Mouse (Mus musculus): Measurements from ENCODE around the gene Bcl2l14. TPM values are rescaled to one million over a fixed set of nuclear protein-coding genes. Genes with fewer than 3 reads are reported as not detected.

Gene Bcl2l14
- polyA plus RNA-seq, 1 experiment from 2014 or later, result 0.24 TPM

- Histone ChIP-seq H3K36me3 (ENCODE audit: control insufficient read depth, insufficient read depth, low read length) (no peaks in the 10 kb centered on the region), H3K4me2 (ENCODE audit: low read depth, low read length, severe bottlenecking) (no peak overlapping the region), H3K27me3 (ENCODE audit: control insufficient read depth, insufficient read depth, low read length) (no peaks in the 10 kb centered on the region), H3K9me3 (ENCODE audit: control insufficient read depth, low read length) (no peaks in the 10 kb centered on the region), H3K4me1 (replicated peaks; ENCODE audit: control insufficient read depth, insufficient read depth, low read length) (no peaks in the 10 kb centered on the region), H3K9ac (ENCODE audit: low read length) (no peak overlapping the region), H3K27ac (ENCODE audit: low read depth, low read length) (no peak overlapping the region), H3K4me3 (ENCODE audit: low read depth, low read length) (no peak overlapping the region)
- ATAC-seq (replicated peaks; ENCODE audit: low FRiP score), result no peak
- DNase-seq (ENCODE audit: low spot score), result no peak
- WGBS, result 78% methylated on average over 4 of the region's 4 CpGs
Observed at GRCm38 (mm10) chr6:134414532-134414883, 18.4 kb downstream of the Bcl2l14 start.

DNA sequence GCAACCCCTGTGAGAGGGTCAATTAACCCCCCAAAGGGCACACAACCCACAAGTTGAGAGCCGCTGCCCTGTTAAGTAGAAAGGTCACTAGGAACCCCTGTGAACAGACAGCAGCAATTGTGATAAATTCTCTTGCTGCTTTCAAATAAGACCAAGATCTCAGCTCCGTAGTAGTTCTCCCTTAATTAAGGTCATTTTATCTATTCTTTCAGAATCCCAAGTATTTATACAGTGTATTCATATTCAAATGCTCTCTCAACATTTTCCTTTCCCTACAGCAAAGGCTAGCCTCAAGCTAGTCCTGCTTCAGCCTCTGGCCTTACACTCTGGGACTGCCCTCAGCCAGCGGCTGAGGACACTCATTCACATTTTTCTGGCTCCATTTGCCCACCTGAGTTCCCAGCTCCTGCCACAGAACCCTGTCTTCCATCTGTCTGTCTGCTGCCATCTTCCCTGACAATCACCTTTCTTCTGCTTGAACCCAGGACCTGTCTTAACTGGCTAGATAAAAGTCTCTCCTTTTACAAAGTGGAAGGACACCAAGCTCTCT lies 20.5 kb downstream of the Bcl2l14 start:
- H3K27ac ChIP-seq (ENCODE audit: low read depth, low read length), result no peak overlapping the region
- no peaks in the 10 kb centered on the region for H3K27me3 ChIP-seq (ENCODE audit: control insufficient read depth, insufficient read depth, low read length)
- no peak overlapping the region for H3K9ac ChIP-seq (ENCODE audit: low read length)
- peak; percentile 25 for DNase-seq (ENCODE audit: low spot score)
- H3K36me3 ChIP-seq (ENCODE audit: control insufficient read depth, insufficient read depth, low read length), result no peaks in the 10 kb centered on the region
- 47% methylated on average over 3 of the region's 3 CpGs for WGBS
- no peak overlapping the region for H3K4me3 ChIP-seq (ENCODE audit: low read depth, low read length)
- H3K4me1 ChIP-seq (replicated peaks; ENCODE audit: control insufficient read depth, insufficient read depth, low read length), result no peaks in the 10 kb centered on the region
- H3K4me2 ChIP-seq (ENCODE audit: low read depth, low read length, severe bottlenecking), result no peak overlapping the region
- no peaks in the 10 kb centered on the region for H3K9me3 ChIP-seq (ENCODE audit: control insufficient read depth, low read length)
- no peak for ATAC-seq (replicated peaks; ENCODE audit: low FRiP score)

- WGBS, result 81% methylated on average over 3 of the region's 3 CpGs
- peak; percentile 40 for DNase-seq (ENCODE audit: low spot score)
- H3K9me3 ChIP-seq (ENCODE audit: control insufficient read depth, low read length), result no peaks in the 10 kb centered on the region
Observed at GRCm38 (mm10) chr6:134417886-134418285, 21.8 kb downstream of the Bcl2l14 start.

DNA sequence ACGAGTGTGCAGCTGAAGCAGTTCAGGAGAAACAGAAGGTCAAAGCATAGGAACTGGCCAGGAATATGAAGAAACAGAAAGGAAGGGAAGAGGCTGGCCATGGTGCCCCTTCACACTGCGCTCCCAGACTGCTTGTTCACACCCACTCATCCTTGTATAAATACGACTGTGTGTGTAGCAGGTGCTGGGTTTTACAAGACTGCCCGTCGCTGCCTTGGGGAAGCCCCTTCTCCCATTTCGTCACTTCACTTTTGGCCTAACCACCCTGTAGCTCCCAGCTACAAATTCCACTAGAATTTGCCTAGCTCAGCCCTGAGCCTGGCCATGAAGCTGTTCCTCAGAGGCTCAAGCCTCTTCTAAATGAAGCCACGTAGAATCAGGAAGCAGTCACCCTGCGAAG lies 24.3 kb downstream of the Bcl2l14 start:
- H3K4me2 ChIP-seq (ENCODE audit: low read depth, low read length, severe bottlenecking), result no peak overlapping the region
- no peaks in the 10 kb centered on the region for H3K27me3 ChIP-seq (ENCODE audit: control insufficient read depth, insufficient read depth, low read length)
- H3K4me1 ChIP-seq (replicated peaks; ENCODE audit: control insufficient read depth, insufficient read depth, low read length), result no peaks in the 10 kb centered on the region
- no peak for DNase-seq (ENCODE audit: low spot score)
- 83% methylated on average over 8 of the region's 8 CpGs for WGBS
- no peaks in the 10 kb centered on the region for H3K36me3 ChIP-seq (ENCODE audit: control insufficient read depth, insufficient read depth, low read length)
- H3K4me3 ChIP-seq (ENCODE audit: low read depth, low read length), result no peak overlapping the region
- H3K9me3 ChIP-seq (ENCODE audit: control insufficient read depth, low read length), result no peaks in the 10 kb centered on the region
- no peak overlapping the region for H3K9ac ChIP-seq (ENCODE audit: low read length)
- no peak overlapping the region for H3K27ac ChIP-seq (ENCODE audit: low read depth, low read length)
- no peak for ATAC-seq (replicated peaks; ENCODE audit: low FRiP score)

More at GRCm38 (mm10) chr6:134417886-134418285, 21.8 kb downstream of the Bcl2l14 start:
- no peak overlapping the region for H3K4me2 ChIP-seq (ENCODE audit: low read depth, low read length, severe bottlenecking)
- no peaks in the 10 kb centered on the region for H3K36me3 ChIP-seq (ENCODE audit: control insufficient read depth, insufficient read depth, low read length)
- no peaks in the 10 kb centered on the region for H3K27me3 ChIP-seq (ENCODE audit: control insufficient read depth, insufficient read depth, low read length)
- no peak for ATAC-seq (replicated peaks; ENCODE audit: low FRiP score)
- no peak overlapping the region for H3K27ac ChIP-seq (ENCODE audit: low read depth, low read length)
- no peak overlapping the region for H3K9ac ChIP-seq (ENCODE audit: low read length)
- H3K4me1 ChIP-seq (replicated peaks; ENCODE audit: control insufficient read depth, insufficient read depth, low read length), result no peaks in the 10 kb centered on the region
- no peak overlapping the region for H3K4me3 ChIP-seq (ENCODE audit: low read depth, low read length)

DNA sequence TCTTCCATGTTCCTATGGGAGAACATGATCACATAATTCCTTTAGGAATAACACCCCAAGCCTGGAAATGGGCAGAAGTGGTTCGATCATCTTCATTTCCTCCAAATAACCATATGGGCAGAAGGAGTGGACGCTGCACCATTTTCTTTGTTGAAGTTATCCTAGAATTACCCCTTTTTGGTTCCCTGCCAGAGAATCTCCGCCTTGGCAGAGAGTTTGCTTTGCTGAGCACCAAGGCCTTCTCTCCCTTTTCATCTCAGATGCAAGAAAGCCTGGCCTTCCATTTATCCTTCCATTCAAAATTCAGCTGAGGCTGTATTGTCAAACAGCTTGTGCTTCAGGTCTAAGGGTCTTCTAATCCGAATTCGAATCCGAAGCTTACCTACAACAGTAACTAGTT lies 25.8 kb downstream of the Bcl2l14 start:
- H3K36me3 ChIP-seq (ENCODE audit: control insufficient read depth, insufficient read depth, low read length), result no peaks in the 10 kb centered on the region
- no peak overlapping the region for H3K4me2 ChIP-seq (ENCODE audit: low read depth, low read length, severe bottlenecking)
- DNase-seq (ENCODE audit: low spot score), result no peak
- no peak for ATAC-seq (replicated peaks; ENCODE audit: low FRiP score)
- no peaks in the 10 kb centered on the region for H3K4me1 ChIP-seq (replicated peaks; ENCODE audit: control insufficient read depth, insufficient read depth, low read length)
- 95% methylated on average over 6 of the region's 6 CpGs for WGBS
- no peaks in the 10 kb centered on the region for H3K27me3 ChIP-seq (ENCODE audit: control insufficient read depth, insufficient read depth, low read length)
- H3K9me3 ChIP-seq (ENCODE audit: control insufficient read depth, low read length), result no peaks in the 10 kb centered on the region
- no peak overlapping the region for H3K4me3 ChIP-seq (ENCODE audit: low read depth, low read length)
- no peak overlapping the region for H3K9ac ChIP-seq (ENCODE audit: low read length)
- no peak overlapping the region for H3K27ac ChIP-seq (ENCODE audit: low read depth, low read length)

GRCm38 (mm10) chr6:134425216-134425717 lies 29.1 kb downstream of the Bcl2l14 start:
- no peak overlapping the region for H3K27ac ChIP-seq (ENCODE audit: low read depth, low read length)
- peak; percentile 70 for DNase-seq (ENCODE audit: low spot score)
- ATAC-seq (replicated peaks; ENCODE audit: low FRiP score), result peak; percentile 78
- 42% methylated on average over 11 of the region's 11 CpGs for WGBS
- H3K4me2 ChIP-seq (ENCODE audit: low read depth, low read length, severe bottlenecking), result 0 out of 2 replicates have a peak overlapping the region, but pooled peaks have one; percentile 18
- H3K9ac ChIP-seq (ENCODE audit: low read length), result no peak overlapping the region
- no peak overlapping the region for H3K4me3 ChIP-seq (ENCODE audit: low read depth, low read length)
- H3K36me3 ChIP-seq (ENCODE audit: control insufficient read depth, insufficient read depth, low read length), result no peaks in the 10 kb centered on the region
- H3K4me1 ChIP-seq (replicated peaks; ENCODE audit: control insufficient read depth, insufficient read depth, low read length), result no peaks in the 10 kb centered on the region
- H3K9me3 ChIP-seq (ENCODE audit: control insufficient read depth, low read length), result no peaks in the 10 kb centered on the region
- H3K27me3 ChIP-seq (ENCODE audit: control insufficient read depth, insufficient read depth, low read length), result no peaks in the 10 kb centered on the region

GRCm38 (mm10) chr6:134427165-134427564 lies 31.0 kb downstream of the Bcl2l14 start:
- Histone ChIP-seq H3K9ac (ENCODE audit: low read length) (no peak overlapping the region), H3K36me3 (ENCODE audit: control insufficient read depth, insufficient read depth, low read length) (no peaks in the 10 kb centered on the region), H3K27ac (ENCODE audit: low read depth, low read length) (no peak overlapping the region), H3K4me3 (ENCODE audit: low read depth, low read length) (no peak overlapping the region), H3K27me3 (ENCODE audit: control insufficient read depth, insufficient read depth, low read length) (no peaks in the 10 kb centered on the region), H3K4me2 (ENCODE audit: low read depth, low read length, severe bottlenecking) (no peak overlapping the region), H3K9me3 (ENCODE audit: control insufficient read depth, low read length) (no peaks in the 10 kb centered on the region), H3K4me1 (replicated peaks; ENCODE audit: control insufficient read depth, insufficient read depth, low read length) (no peaks in the 10 kb centered on the region)
- 82% methylated on average over 3 of the region's 3 CpGs for WGBS
- ATAC-seq (replicated peaks; ENCODE audit: low FRiP score) (no peak), DNase-seq (ENCODE audit: low spot score) (peak; percentile 42)

- H3K36me3 ChIP-seq (ENCODE audit: control insufficient read depth, insufficient read depth, low read length), result no peaks in the 10 kb centered on the region
- WGBS, result 74% methylated on average over 5 of the region's 5 CpGs
- H3K4me1 ChIP-seq (replicated peaks; ENCODE audit: control insufficient read depth, insufficient read depth, low read length), result no peaks in the 10 kb centered on the region
- H3K4me2 ChIP-seq (ENCODE audit: low read depth, low read length, severe bottlenecking), result no peak overlapping the region
- H3K4me3 ChIP-seq (ENCODE audit: low read depth, low read length), result no peak overlapping the region
- H3K27me3 ChIP-seq (ENCODE audit: control insufficient read depth, insufficient read depth, low read length), result no peaks in the 10 kb centered on the region
- no peaks in the 10 kb centered on the region for H3K9me3 ChIP-seq (ENCODE audit: control insufficient read depth, low read length)
- no peak overlapping the region for H3K27ac ChIP-seq (ENCODE audit: low read depth, low read length)
- ATAC-seq (replicated peaks; ENCODE audit: low FRiP score) (no peak), DNase-seq (ENCODE audit: low spot score) (peak; percentile 33)
- no peak overlapping the region for H3K9ac ChIP-seq (ENCODE audit: low read length)
Observed at GRCm38 (mm10) chr6:134428455-134428854, 32.3 kb downstream of the Bcl2l14 start.

DNA sequence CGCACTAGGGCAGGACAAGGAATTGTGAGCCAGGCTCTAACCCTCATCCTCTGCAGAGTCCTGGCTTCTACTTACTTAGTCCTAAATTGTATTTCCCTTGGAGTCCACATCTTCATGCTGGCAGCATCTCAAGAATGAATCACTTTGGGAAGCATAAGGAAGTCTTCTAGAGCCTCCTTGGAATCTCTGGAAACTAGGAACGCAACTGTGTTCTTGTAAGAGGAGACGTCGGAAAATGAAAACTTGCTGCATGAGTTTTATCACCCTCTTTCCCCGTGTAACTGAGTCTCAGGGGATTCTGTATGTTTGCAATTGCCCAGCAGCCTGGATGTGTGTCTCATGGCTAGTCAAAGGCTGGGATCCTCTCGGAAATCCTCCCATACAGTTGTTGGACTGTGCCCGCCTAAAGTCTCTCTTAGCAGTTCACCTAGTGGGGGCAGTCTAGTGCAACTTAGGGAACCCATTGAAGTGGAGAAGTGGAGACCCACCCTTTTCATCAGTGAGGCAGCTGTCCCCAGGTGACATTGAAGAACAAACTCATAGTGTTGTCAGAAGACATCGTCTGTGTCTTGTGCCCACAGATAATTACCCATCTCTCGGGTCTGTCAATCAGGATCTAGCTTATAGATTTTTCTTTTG lies 34.2 kb downstream of the Bcl2l14 start:
- Histone ChIP-seq H3K4me3 (ENCODE audit: low read depth, low read length) (no peak overlapping the region), H3K36me3 (ENCODE audit: control insufficient read depth, insufficient read depth, low read length) (no peaks in the 10 kb centered on the region), H3K27me3 (ENCODE audit: control insufficient read depth, insufficient read depth, low read length) (no peaks in the 10 kb centered on the region), H3K9ac (ENCODE audit: low read length) (no peak overlapping the region), H3K4me2 (ENCODE audit: low read depth, low read length, severe bottlenecking) (no peak overlapping the region), H3K4me1 (replicated peaks; ENCODE audit: control insufficient read depth, insufficient read depth, low read length) (no peaks in the 10 kb centered on the region), H3K9me3 (ENCODE audit: control insufficient read depth, low read length) (no peaks in the 10 kb centered on the region), H3K27ac (ENCODE audit: low read depth, low read length) (no peak overlapping the region)
- ATAC-seq (replicated peaks; ENCODE audit: low FRiP score), result no peak
- peak; percentile 23 for DNase-seq (ENCODE audit: low spot score)
- WGBS, result 89% methylated on average over 9 of the region's 9 CpGs
